Mouse (Mus musculus) liver, embryonic 14.5 days (tissue): Measurements from ENCODE around the gene Vwc2. TPM values are rescaled to one million over a fixed set of nuclear protein-coding genes. Genes with fewer than 3 reads are reported as not detected.

Source experiments
- ATAC-seq: fragments of 200-750 bp; cut with Nextera tagmentation; 2 replicates; pipeline ENCODE4 v1.8.0; 2017; ENCODE audit warnings: moderate number of reproducible peaks, mild to moderate bottlenecking, moderate library complexity; ENCODE audit not compliant: insufficient read depth
- DNase-seq, 3 experiments: peaks; one replicate each; pipeline ENCODE4 v3.0.0-alpha.2; 2012 to 2013; ENCODE audit warnings: low read depth in 3 of 3, low spot score in 3 of 3
- H3K27ac ChIP-seq: fragments of 300-500 bp; sonication (generic); 2 replicates; pipeline ENCODE4 v1.5.1; 2014; ENCODE audit warnings: moderate library complexity, mild to moderate bottlenecking, control low read depth, inconsistent platforms
- H3K27me3 ChIP-seq: fragments of 300-500 bp; sonication (generic); 2 replicates; pipeline ENCODE4 v1.6.1; 2014; ENCODE audit warnings: mild to moderate bottlenecking, low read length, moderate library complexity; ENCODE audit not compliant: control insufficient read depth, insufficient read depth
- H3K36me3 ChIP-seq: fragments of 300-500 bp; sonication (generic); replicated peaks from 2 replicates; pipeline ENCODE4 v1.6.1; 2014; ENCODE audit warnings: low read depth; ENCODE audit not compliant: control insufficient read depth, insufficient read depth
- H3K4me1 ChIP-seq, 2 experiments: fragments of 200-500 bp in 1 of 2; fragments of 300-500 bp in 1 of 2; sonication (generic) in 1 of 2; replicated peaks; 2 replicates each; pipeline ENCODE4 v1.6.1; 2012 to 2014; ENCODE audit warnings: antibody characterized with exemption in 1 of 2, inconsistent platforms in 1 of 2, low read length in 1 of 2; ENCODE audit not compliant: control insufficient read depth in 2 of 2, insufficient read depth in 2 of 2
- H3K4me2 ChIP-seq: fragments of 300-500 bp; sonication (generic); 2 replicates; pipeline ENCODE4 v1.6.1; 2014; ENCODE audit warnings: low read depth, mild to moderate bottlenecking, control low read depth, moderate library complexity
- H3K4me3 ChIP-seq, 2 experiments: fragments of 200-500 bp in 1 of 2; fragments of 300-500 bp in 1 of 2; sonication (generic) in 1 of 2; 2 replicates each; pipeline ENCODE4 v1.5.1; 2012 to 2014; ENCODE audit warnings: low read depth in 2 of 2, low read length in 2 of 2, mild to moderate bottlenecking in 2 of 2, control low read depth in 1 of 2, inconsistent platforms in 1 of 2, moderate library complexity in 1 of 2; ENCODE audit not compliant: insufficient read depth in 1 of 2
- H3K9ac ChIP-seq: fragments of 300-500 bp; sonication (generic); replicated peaks from 2 replicates; pipeline ENCODE4 v1.6.1; 2014; ENCODE audit warnings: mild to moderate bottlenecking, control low read depth, moderate library complexity
- H3K9me3 ChIP-seq: fragments of 300-500 bp; sonication (generic); 2 replicates; pipeline ENCODE4 v1.6.1; 2016; ENCODE audit warnings: low read length, mixed read lengths; ENCODE audit not compliant: control insufficient read depth
- CTCF ChIP-seq: IDR thresholded peaks from 2 replicates; pipeline ENCODE4 v1.5.1; 2016; ENCODE audit warnings: antibody characterized with exemption, low read depth, control low read depth
- EP300 ChIP-seq: IDR thresholded peaks from 2 replicates; pipeline ENCODE4 v1.6.1; 2016; ENCODE audit warnings: antibody characterized with exemption, low read depth
- WGBS: fragments of 180-500 bp; shearing (Covaris S2); extraction: QIAGEN DNeasy Blood & Tissue Kit; methylation state at CpG from one replicate; pipeline ENCODE4 v1.1.7; 2014; ENCODE audit not compliant: insufficient replicate concordance; 5-methylcytosine and 5-hydroxymethylcytosine counted together
- polyA plus RNA-seq, 2 experiments: library from polyadenylated mRNA; depleted of rRNA in 1 of 2; stranded (reverse) in 1 of 2; unstranded in 1 of 2; fragments of >200 nt; fragmentation: Nextera tagmentation in 1 of 2; extraction: Ambion mirVana in 1 of 2; gene quantifications; 2 replicates each; pipeline versions ENCODE4 v1.2.1 to v1.2.3; 2012 to 2014

The Vwc2 gene
- 0.03 TPM in 2 replicates for polyA plus RNA-seq (2012; rRNA removed)
- polyA plus RNA-seq (2014; fragmentation: Nextera tagmentation; extraction: Ambion mirVana), result not detected in 2 replicates

- 2% methylated on average over 28 of the region's 28 CpGs for WGBS
- Histone ChIP-seq H3K4me1 (no peaks in the 10 kb centered on the region), H3K4me3 (no peak within 1 kb of the TSS), H3K9me3 (no peaks in the 10 kb centered on the region), H3K4me2 (no peak within 1 kb of the TSS), H3K36me3 (no peaks in the 10 kb centered on the region), H3K9ac (no peak within 1 kb of the TSS), H3K27me3 (peaks cover 37% of the 10 kb centered on the region), H3K27ac (no peak within 1 kb of the TSS)
- no peak for DNase-seq
- no peak for ATAC-seq
- no peak for TF ChIP-seq EP300
- TF ChIP-seq CTCF, result no peak
Observed at GRCm38 (mm10) chr11:11113576-11114233, at the start of gene Vwc2. Gene Vwc2, plus strand, starts transcription at chr11:11114223.

GRCm38 (mm10) chr11:11088162-11088756 is 25.8 kb upstream of the Vwc2 start:
- DNase-seq (no peak), ATAC-seq (no peak)
- TF ChIP-seq CTCF (no peak), EP300 (no peak)
- H3K4me1 ChIP-seq, result no peaks in the 10 kb centered on the region
- no peaks in the 10 kb centered on the region for H3K9me3 ChIP-seq
- H3K27ac ChIP-seq, result no peak overlapping the region
- no peak overlapping the region for H3K9ac ChIP-seq
- 50% methylated on average over 1 of the region's 1 CpGs for WGBS
- H3K36me3 ChIP-seq, result no peaks in the 10 kb centered on the region
- H3K4me3 ChIP-seq, result no peak overlapping the region
- no peaks in the 10 kb centered on the region for H3K27me3 ChIP-seq
- H3K4me2 ChIP-seq, result no peak overlapping the region

- Histone ChIP-seq H3K27ac (no peak overlapping the region), H3K9me3 (no peaks in the 10 kb centered on the region), H3K4me3 (no peak overlapping the region), H3K4me1 (no peaks in the 10 kb centered on the region), H3K27me3 (no peaks in the 10 kb centered on the region), H3K36me3 (no peaks in the 10 kb centered on the region), H3K4me2 (no peak overlapping the region), H3K9ac (no peak overlapping the region)
- no peak for ATAC-seq
- TF ChIP-seq CTCF, result no peak
- no peak for TF ChIP-seq EP300
- DNase-seq, result no peak
- WGBS, result 57% methylated on average over 1 of the region's 1 CpGs
Observed at GRCm38 (mm10) chr11:11097606-11098005, 16.4 kb upstream of the Vwc2 start.

- H3K4me3 ChIP-seq, result no peak overlapping the region
- no peak for ATAC-seq
- no peak overlapping the region for H3K9ac ChIP-seq
- no peaks in the 10 kb centered on the region for H3K36me3 ChIP-seq
- H3K27ac ChIP-seq, result no peak overlapping the region
- TF ChIP-seq EP300 (no peak), CTCF (no peak)
- H3K4me1 ChIP-seq, result no peaks in the 10 kb centered on the region
- no peak overlapping the region for H3K4me2 ChIP-seq
- 41% methylated on average over 4 of the region's 4 CpGs for WGBS
- no peak for DNase-seq
- no peaks in the 10 kb centered on the region for H3K27me3 ChIP-seq
- no peaks in the 10 kb centered on the region for H3K9me3 ChIP-seq
Observed at GRCm38 (mm10) chr11:11098282-11098681, 15.7 kb upstream of the Vwc2 start.

DNA sequence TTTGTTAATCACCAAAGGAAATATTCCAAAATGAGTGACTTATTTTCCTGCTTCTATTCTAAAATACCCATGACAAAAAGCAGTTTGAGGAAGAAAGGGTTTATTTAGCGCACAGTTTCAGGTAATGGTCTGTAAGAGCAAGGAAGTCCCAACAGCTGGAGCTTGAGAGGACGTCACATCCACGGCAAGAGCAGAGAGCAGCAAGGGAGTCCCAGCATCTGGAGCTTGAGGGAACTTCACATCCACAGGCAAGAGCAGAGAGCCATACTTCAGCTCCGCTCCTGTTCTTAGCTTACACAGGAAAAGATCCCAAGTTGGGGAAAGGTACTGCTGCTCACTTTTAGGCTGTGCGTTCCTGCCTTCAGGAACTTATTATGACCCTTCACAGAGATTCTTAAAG is 15.0 kb upstream of the Vwc2 start:
- Histone ChIP-seq H3K27ac (no peak overlapping the region), H3K9ac (no peak overlapping the region), H3K4me2 (no peak overlapping the region), H3K36me3 (no peaks in the 10 kb centered on the region), H3K27me3 (no peaks in the 10 kb centered on the region), H3K4me3 (no peak overlapping the region), H3K9me3 (no peaks in the 10 kb centered on the region), H3K4me1 (no peaks in the 10 kb centered on the region)
- 66% methylated on average over 5 of the region's 5 CpGs for WGBS
- TF ChIP-seq EP300 (no peak), CTCF (no peak)
- ATAC-seq (no peak), DNase-seq (no peak)
